In the genomic region with DNA sequence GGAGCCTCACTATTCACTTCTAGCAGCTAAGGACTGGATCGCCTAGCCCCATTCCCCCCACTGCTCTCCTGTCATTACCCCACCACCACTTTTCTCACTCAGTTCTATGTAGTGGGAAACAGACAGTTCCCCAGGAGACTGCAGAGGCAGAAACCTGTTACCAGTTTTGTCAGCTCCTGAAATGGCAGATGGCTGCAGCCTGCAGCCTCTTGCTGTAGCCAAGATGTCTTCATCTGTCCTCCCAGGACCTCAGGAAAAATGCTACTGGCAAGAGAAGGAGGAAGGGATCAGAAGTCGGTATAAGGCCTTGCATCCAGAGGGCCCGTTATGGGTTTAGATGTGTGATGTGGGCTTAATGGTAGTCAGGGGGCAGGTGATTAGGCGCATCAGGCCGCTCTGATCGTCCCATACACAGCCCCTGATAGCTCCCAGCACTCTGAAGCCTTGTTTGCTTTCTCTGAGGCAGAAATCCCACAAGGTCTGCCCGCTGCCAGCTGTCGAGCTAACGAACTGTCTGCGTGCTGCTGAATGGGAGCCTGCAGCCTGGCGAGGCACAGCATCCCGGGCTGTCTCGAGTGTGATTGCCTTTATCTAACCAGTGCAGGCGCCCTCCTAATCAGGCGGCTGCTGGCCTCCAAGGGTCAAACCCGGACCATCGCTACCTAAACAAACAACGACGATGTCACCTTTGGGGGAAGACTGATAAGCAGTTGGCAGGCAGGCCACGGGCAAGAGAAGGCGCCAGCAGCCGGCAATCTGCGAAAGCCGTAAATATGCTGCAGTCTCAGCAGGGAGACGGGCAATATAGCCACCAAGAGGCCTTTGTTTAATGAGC, we compare ENCODE assay signal across 8 mouse cellular contexts.
DNase-seq lines count a peak whose midpoint lies in the region; ATAC-seq and TF ChIP-seq lines count a peak whose summit lies in the region.

No protein-coding gene starts in this region.

- 9% methylated on average over 25 of the region's 25 CpGs for WGBS in hindbrain, postnatal 0 days
- 24% methylated on average over 25 of the region's 25 CpGs for WGBS in limb, embryonic 15.5 days
- WGBS in midbrain, embryonic 16.5 days, result 7% methylated on average over 25 of the region's 25 CpGs

- no peaks in the 10 kb centered on the region for H3K27me3 ChIP-seq in hindbrain, postnatal 0 days (ENCODE audit: insufficient read depth, low read length)
- H3K27me3 ChIP-seq in limb, embryonic 15.5 days, result peaks cover 14% of the 10 kb centered on the region; the same call in 1 of the 2 replicates
- no peaks in the 10 kb centered on the region for H3K27me3 ChIP-seq in midbrain, embryonic 16.5 days (ENCODE audit: control insufficient read depth, insufficient read depth, low read depth, low read length)

- DNase-seq in adrenal gland, adult (ENCODE audit: inconsistent age in 2 of 2, low spot score in 1 of 2), result peak; percentile 5 to 20
- no peak for DNase-seq in adrenal gland, adult 8-10 months
- DNase-seq in cerebellum, postnatal 14 days, result peak; percentile 72 to 75
- DNase-seq in frontal cortex, postnatal 10 days (ENCODE audit: low spot score in 2 of 2), result peak; percentile 32 to 38
- DNase-seq in hindbrain, postnatal 0 days (ENCODE audit: low spot score), result peak; percentile 84
- no peak for DNase-seq in adipocyte (ENCODE audit: low spot score)

- H3K4me1 ChIP-seq in hindbrain, postnatal 0 days (ENCODE audit: insufficient read depth, low read length), result peaks cover 17% of the 10 kb centered on the region
- H3K4me1 ChIP-seq in limb, embryonic 15.5 days, result peaks cover 13% of the 10 kb centered on the region
- peaks cover 21% of the 10 kb centered on the region for H3K4me1 ChIP-seq in midbrain, embryonic 16.5 days (ENCODE audit: control insufficient read depth, insufficient read depth, low read length)

- H3K36me3 ChIP-seq in hindbrain, postnatal 0 days (ENCODE audit: insufficient read depth, low read length), result no peaks in the 10 kb centered on the region
- no peaks in the 10 kb centered on the region for H3K36me3 ChIP-seq in limb, embryonic 15.5 days
- H3K36me3 ChIP-seq in midbrain, embryonic 16.5 days (ENCODE audit: control insufficient read depth, insufficient read depth, low read length), result no peaks in the 10 kb centered on the region

- H3K9ac ChIP-seq in hindbrain, postnatal 0 days (replicated peaks; ENCODE audit: low read length), result peak overlapping the region; percentile 37
- no peak overlapping the region for H3K9ac ChIP-seq in limb, embryonic 15.5 days
- H3K9ac ChIP-seq in midbrain, embryonic 16.5 days (ENCODE audit: low read depth, low read length), result peak overlapping the region; percentile 58

- TF ChIP-seq CTCF in hindbrain, postnatal 0 days (IDR thresholded peaks at IDR 0.05; ENCODE audit: low read depth), result no peak

- ATAC-seq in hindbrain, postnatal 0 days, result peak; percentile 91
- ATAC-seq in limb, embryonic 15.5 days (ENCODE audit: insufficient number of reproducible peaks, low FRiP score, low TSS enrichment, low read depth), result no peak
- peak; percentile 93 for ATAC-seq in midbrain, embryonic 16.5 days

- peak overlapping the region; percentile 90 for H3K27ac ChIP-seq in hindbrain, postnatal 0 days
- H3K27ac ChIP-seq in limb, embryonic 15.5 days, result 0 out of 2 replicates have a peak overlapping the region, but pooled peaks have one; percentile 13
- peak overlapping the region; percentile 85 for H3K27ac ChIP-seq in midbrain, embryonic 16.5 days (ENCODE audit: low read length)

- H3K4me3 ChIP-seq in hindbrain, postnatal 0 days (ENCODE audit: low read length), result no peak overlapping the region
- no peak overlapping the region for H3K4me3 ChIP-seq in limb, embryonic 15.5 days
- H3K4me3 ChIP-seq in midbrain, embryonic 16.5 days (ENCODE audit: low read depth, low read length), result no peak overlapping the region

- peak overlapping the region; percentile 31 for H3K4me2 ChIP-seq in hindbrain, postnatal 0 days (ENCODE audit: low read depth, low read length)
- H3K4me2 ChIP-seq in limb, embryonic 15.5 days, result 0 out of 2 replicates have a peak overlapping the region, but pooled peaks have one; percentile 15
- peak overlapping the region; percentile 42 for H3K4me2 ChIP-seq in midbrain, embryonic 16.5 days (ENCODE audit: low read length)

- no peaks in the 10 kb centered on the region for H3K9me3 ChIP-seq in hindbrain, postnatal 0 days (ENCODE audit: low read length)
- no peaks in the 10 kb centered on the region for H3K9me3 ChIP-seq in limb, embryonic 15.5 days
- no peaks in the 10 kb centered on the region for H3K9me3 ChIP-seq in midbrain, embryonic 16.5 days (replicated peaks; ENCODE audit: control insufficient read depth, low read length, poor library complexity, severe bottlenecking)

Comparison
In these comparisons a context has a peak if more than half of its experiments do, and no peak if none do; other contexts are left out.
1. DNase-seq: peak in adrenal gland, adult (2 of 2), cerebellum, postnatal 14 days (2 of 2), frontal cortex, postnatal 10 days (2 of 2) and hindbrain, postnatal 0 days (single experiment); none in adrenal gland, adult 8-10 months (single experiment) and adipocyte (single experiment).
2. H3K27ac ChIP-seq: peak in every context shown above with its lines; median percentile 90 in hindbrain, postnatal 0 days; 85 in midbrain, embryonic 16.5 days; 13 in limb, embryonic 15.5 days.
3. Peak in every context shown above with its lines, with median percentiles within 50 percentile points of each other: H3K4me2 ChIP-seq.